Mouse (Mus musculus) testis, adult 2 months (tissue): ENCODE results near the gene Mmp15.

Source experiments
- CTCF ChIP-seq: fragments of 200-500 bp; IDR thresholded peaks from 2 replicates; pipeline ENCODE4 v1.5.1; 2012; ENCODE audit warnings: low read depth, mild to moderate bottlenecking, inconsistent platforms, low read length, moderate library complexity; ENCODE audit not compliant: control insufficient read depth, insufficient read depth, insufficient replicate concordance
- POLR2A ChIP-seq: fragments of 200-500 bp; IDR thresholded peaks from 2 replicates; pipeline ENCODE4 v1.6.1; 2012; ENCODE audit warnings: low read depth, mild to moderate bottlenecking, inconsistent platforms, low read length, moderate library complexity; ENCODE audit not compliant: control insufficient read depth

DNA sequence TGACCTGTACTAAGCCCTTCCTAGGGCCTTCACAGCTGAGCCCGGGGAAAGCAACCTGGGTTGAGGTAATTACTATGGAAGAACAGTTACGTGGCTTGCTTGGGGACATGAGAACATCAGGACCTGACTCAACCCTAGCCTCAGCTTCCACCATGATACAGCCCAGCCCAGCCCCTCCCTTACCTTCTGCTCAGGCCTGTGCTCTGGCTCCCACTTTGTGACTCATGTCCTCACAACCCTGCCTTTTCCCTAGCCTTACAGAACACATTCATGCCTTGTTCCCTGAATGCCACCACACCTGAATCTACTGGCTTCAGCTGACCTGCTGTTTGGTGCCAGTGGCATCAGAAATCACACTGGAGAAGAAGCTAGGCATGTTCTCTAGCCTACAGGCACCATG is 3.7 kb upstream of the Mmp15 start:
- TF ChIP-seq CTCF = no peak
- no peak for TF ChIP-seq POLR2A
